ENCODE assay signal across 9 mouse cellular contexts in the genomic region with DNA sequence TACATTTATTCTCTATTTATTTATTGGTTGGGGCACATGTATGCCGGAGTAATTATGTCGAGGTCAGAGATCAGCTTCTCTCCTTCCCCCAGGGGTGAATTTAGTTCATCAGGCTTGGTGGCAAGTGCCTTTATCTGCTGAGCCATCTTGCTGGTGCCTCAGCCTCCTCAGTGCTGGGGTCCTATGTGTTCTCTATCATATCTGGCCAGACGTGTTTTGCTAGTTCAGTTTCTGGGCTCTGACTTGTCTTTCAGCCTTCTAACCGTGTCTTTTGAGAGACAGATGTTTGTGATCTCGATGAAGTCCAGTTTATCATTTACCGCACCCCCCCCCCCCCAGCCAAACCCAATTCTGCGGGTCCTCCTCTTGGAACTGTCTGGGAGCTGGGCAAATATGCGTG. TPM values are rescaled to one million over a fixed set of nuclear protein-coding genes. Genes with fewer than 3 reads are reported as not detected.
A peak's percentile ranks its signal among the peaks of the same experiment; 100 is the strongest.
DNase-seq lines count a peak whose midpoint lies in the region; ATAC-seq and TF ChIP-seq lines count a peak whose summit lies in the region.
"Had no signal": no experiment of that assay in that cellular context is flagged by ENCODE, and none has a peak within 500 bp of the region (broad histone marks: within the 10 kb centered on the region; RNA-seq: fewer than 3 reads in every experiment).

No protein-coding gene starts in this region.

- peak; percentile 11 for DNase-seq in G1E (ENCODE audit: low spot score)
- peak; percentile 75 for DNase-seq in c-Kit-positive CD71-positive TER-119-negative erythroid progenitor cells, embryonic 14.5 days (ENCODE audit: low read depth)
- no peak for DNase-seq in thymus, postnatal 4 days
- DNase-seq in kidney, postnatal 10 days: no peak
- no peak for DNase-seq in left cerebral cortex, postnatal 4 days

- peaks cover 36% of the 10 kb centered on the region for H3K4me1 ChIP-seq in G1E (ENCODE audit: insufficient read depth, low read depth, low read length)
- peaks cover 14% of the 10 kb centered on the region for H3K4me1 ChIP-seq in intestine, embryonic 16.5 days (ENCODE audit: control insufficient read depth, insufficient read depth, low read length)
- H3K4me1 ChIP-seq in liver, embryonic 16.5 days (ENCODE audit: control insufficient read depth, low read depth, low read length): peaks cover 24% of the 10 kb centered on the region

- peak; percentile 80 for ATAC-seq in G1E (ENCODE audit: extremely low read depth, insufficient number of reproducible peaks, low FRiP score, poor library complexity, severe bottlenecking)
- peak; percentile 47 for ATAC-seq in intestine, embryonic 16.5 days
- ATAC-seq in liver, embryonic 16.5 days (ENCODE audit: low read depth): peak; percentile 82
- no peak for ATAC-seq in granulocyte monocyte progenitor cell, adult 5-6 weeks (replicated peaks; ENCODE audit: poor library complexity, severe bottlenecking)

- H3K36me3 ChIP-seq in G1E (replicated peaks): peaks cover 57% of the 10 kb centered on the region
- H3K36me3 ChIP-seq in intestine, embryonic 16.5 days (ENCODE audit: control insufficient read depth, insufficient read depth, low read length): no peaks in the 10 kb centered on the region
- no peaks in the 10 kb centered on the region for H3K36me3 ChIP-seq in liver, embryonic 16.5 days (ENCODE audit: control insufficient read depth, insufficient read depth)

- 34% methylated on average over 8 of the region's 8 CpGs for WGBS in intestine, embryonic 16.5 days
- WGBS in liver, embryonic 16.5 days (ENCODE audit: insufficient replicate concordance): 3% methylated on average over 8 of the region's 8 CpGs

- no peaks in the 10 kb centered on the region for H3K27me3 ChIP-seq in G1E (ENCODE audit: insufficient read depth, low read length)
- H3K27me3 ChIP-seq in intestine, embryonic 16.5 days (replicated peaks; ENCODE audit: control insufficient read depth, insufficient read depth, low read length): no peaks in the 10 kb centered on the region
- H3K27me3 ChIP-seq in liver, embryonic 16.5 days (ENCODE audit: control insufficient read depth, insufficient read depth, low read depth, low read length): no peaks in the 10 kb centered on the region

- no peak overlapping the region for H3K27ac ChIP-seq in intestine, embryonic 16.5 days (ENCODE audit: low read length)
- H3K27ac ChIP-seq in liver, embryonic 16.5 days (ENCODE audit: low read length): peak overlapping the region; percentile 84

- no peaks in the 10 kb centered on the region for H3K9me3 ChIP-seq in G1E (replicated peaks)
- no peaks in the 10 kb centered on the region for H3K9me3 ChIP-seq in intestine, embryonic 16.5 days (ENCODE audit: control insufficient read depth, low read length)
- H3K9me3 ChIP-seq in liver, embryonic 16.5 days (replicated peaks; ENCODE audit: control insufficient read depth, low read length): no peaks in the 10 kb centered on the region

- intact Hi-C loops in left cerebral cortex, postnatal 4 days (cut with DNase I): loop anchor here (5.0 kb wide), 1 partner anchor 111 kb away; no protein-coding TSS in a partner anchor

- no peak overlapping the region for H3K9ac ChIP-seq in intestine, embryonic 16.5 days (ENCODE audit: low read depth, low read length)
- peak overlapping the region; percentile 36 for H3K9ac ChIP-seq in liver, embryonic 16.5 days (ENCODE audit: low read depth, low read length)

- H3K4me3 ChIP-seq in G1E (ENCODE audit: low read depth, low read length): peak overlapping the region; percentile 57; the same call in 1 of the 2 replicates
- no peak overlapping the region for H3K4me3 ChIP-seq in intestine, embryonic 16.5 days (ENCODE audit: low read length)
- H3K4me3 ChIP-seq in liver, embryonic 16.5 days (ENCODE audit: low read depth, low read length): peak overlapping the region; percentile 38
- H3K4me3 ChIP-seq: myocyte had no signal

- no peak for TF ChIP-seq CTCF in G1E (IDR thresholded peaks at IDR 0.05; ENCODE audit: low read depth, low read length)

- no peak overlapping the region for H3K4me2 ChIP-seq in intestine, embryonic 16.5 days (ENCODE audit: low read depth, low read length)
- H3K4me2 ChIP-seq in liver, embryonic 16.5 days (ENCODE audit: low read depth, low read length): peak overlapping the region; percentile 62

RNA-seq across cellular contexts. Expression of gene Lrrc20, which starts 16.0 kb away (rescaled TPM):
- total RNA-seq in G1E (2014; fragmentation: Nextera tagmentation) (7.4 and 7.7 TPM in 2 replicates), G1E (2017) (4.2 TPM in 2 replicates)
- polyA plus RNA-seq in G1E (2012): 8.4 and 11.1 TPM in 2 replicates
- polyA plus RNA-seq in intestine, embryonic 16.5 days (2015; fragmentation: Nextera tagmentation; extraction: Ambion mirVana): 5.8 TPM in 2 replicates
- polyA plus RNA-seq in liver, embryonic 16.5 days (2015; fragmentation: Nextera tagmentation; extraction: Ambion mirVana): 5.1 and 5.5 TPM in 2 replicates
- 6.6 and 11.5 TPM in 2 replicates for total RNA-seq in granulocyte monocyte progenitor cell, adult 5-6 weeks (2014; fragmentation: Nextera tagmentation)
- 4.8 and 5.6 TPM in 2 replicates for total RNA-seq in granulocyte monocyte progenitor cell, adult 5-6 weeks (2017)
- 10 to 100 TPM; 20.0 to 22.1 TPM for total RNA-seq in left cerebral cortex, postnatal 4 days (2021)

RNA-seq across cellular contexts. Expression of gene Eif4ebp2, which starts 39.1 kb away (rescaled TPM):
- total RNA-seq in G1E (2014; fragmentation: Nextera tagmentation) (184 and 214 TPM in 2 replicates), G1E (2017) (8.9 and 9.4 TPM in 2 replicates)
- 96.4 and 118 TPM in 2 replicates for polyA plus RNA-seq in G1E (2012)
- 59.6 and 64.1 TPM in 2 replicates for polyA plus RNA-seq in intestine, embryonic 16.5 days (2015; fragmentation: Nextera tagmentation; extraction: Ambion mirVana)
- 36.4 and 39.4 TPM in 2 replicates for polyA plus RNA-seq in liver, embryonic 16.5 days (2015; fragmentation: Nextera tagmentation; extraction: Ambion mirVana)
- total RNA-seq in granulocyte monocyte progenitor cell, adult 5-6 weeks (2014; fragmentation: Nextera tagmentation): 175 and 185 TPM in 2 replicates
- 11.8 and 14.0 TPM in 2 replicates for total RNA-seq in granulocyte monocyte progenitor cell, adult 5-6 weeks (2017)
- 10 to 100 TPM; 68.6 to 71.7 TPM for total RNA-seq in left cerebral cortex, postnatal 4 days (2021)

Comparison
In these comparisons a context has a peak if more than half of its experiments do, and no peak if none do; other contexts are left out.
1. DNase-seq: peak in G1E (single experiment) and c-Kit-positive CD71-positive TER-119-negative erythroid progenitor cells, embryonic 14.5 days (single experiment); none in thymus, postnatal 4 days (single experiment), kidney, postnatal 10 days (single experiment) and left cerebral cortex, postnatal 4 days (single experiment).